Mouse (Mus musculus) T-helper 2 cell (primary cell): ENCODE measurements around the gene Olfr251.
"Not testable (repeated sequence)": the region's sequence is repeated elsewhere in the genome, so short reads cannot be mapped to it uniquely, and the experiment has no call there.

ENCODE experiments used
- in situ Hi-C: fragments of 300-600 bp; cut with MboI, MseI; formaldehyde crosslinking; loops from one replicate; pipeline ENCODE4 v1.15.1; 2025; ENCODE audit warnings: high pct_unique_total_duplicates

Olfr251 gene

DNA sequence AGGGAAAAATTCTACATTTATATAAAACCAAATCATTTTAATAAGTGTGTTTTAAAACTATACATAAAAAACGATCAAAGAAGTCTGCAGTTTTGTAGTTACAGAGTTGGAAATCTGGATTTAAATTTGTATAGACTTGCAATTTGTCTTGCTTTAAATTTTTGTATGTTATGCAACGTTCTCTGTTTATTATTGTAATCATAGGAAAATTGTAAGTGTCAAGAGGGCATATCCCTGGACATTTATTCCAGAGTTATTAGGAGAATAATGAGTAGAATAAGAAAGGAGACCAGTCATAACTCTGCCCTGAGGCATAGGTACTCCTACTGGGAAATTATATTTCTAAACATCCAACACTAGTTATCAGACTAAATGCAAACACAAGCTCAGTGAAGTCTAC is at the start of gene Olfr251:
Gene Olfr251 (plus strand): TSS at position 301 of the 400 bp plus-strand sequence.
- in situ Hi-C loops, result no loop called here

- in situ Hi-C loops, result no loop called here
These were observed 48.1 kb upstream of the Olfr251 start, which contains the start of gene Olfr25 for GRCm38 (mm10) chr9:38328760-38329159. Olfr25 (plus strand) TSS chr9:38329060.

- in situ Hi-C loops, result no loop called here
These were observed 28.8 kb upstream of the Olfr251 start, which contains the start of gene Olfr898 for GRCm38 (mm10) chr9:38348111-38348510. Olfr898 (plus strand) TSS chr9:38348411.

DNA sequence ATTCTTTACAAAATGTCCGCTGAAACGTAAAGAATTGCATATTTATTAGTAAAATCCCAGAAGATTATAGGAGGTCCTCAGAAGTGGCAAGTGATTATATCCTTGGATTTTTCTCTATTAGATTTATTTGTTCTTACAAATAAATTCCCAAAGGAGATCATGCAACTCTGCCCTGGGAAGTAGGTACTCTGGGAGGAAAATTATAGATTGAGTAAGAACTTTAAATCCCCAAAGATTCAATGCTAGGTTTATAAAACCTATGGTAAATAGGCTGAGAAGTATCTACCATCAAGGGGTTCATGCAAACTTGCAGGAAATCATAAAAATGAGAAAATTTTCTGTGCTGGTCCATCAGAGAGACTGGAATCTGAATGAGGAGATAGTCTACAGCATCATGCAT is 10.3 kb upstream of the Olfr251 start, which contains the start of gene Olfr250:
Gene Olfr250 (plus strand): TSS at position 301 of the 400 bp plus-strand sequence.
- in situ Hi-C loops, result loop anchor here (10.0 kb wide), 1 partner anchor 1668 kb away; no protein-coding TSS in a partner anchor

DNA sequence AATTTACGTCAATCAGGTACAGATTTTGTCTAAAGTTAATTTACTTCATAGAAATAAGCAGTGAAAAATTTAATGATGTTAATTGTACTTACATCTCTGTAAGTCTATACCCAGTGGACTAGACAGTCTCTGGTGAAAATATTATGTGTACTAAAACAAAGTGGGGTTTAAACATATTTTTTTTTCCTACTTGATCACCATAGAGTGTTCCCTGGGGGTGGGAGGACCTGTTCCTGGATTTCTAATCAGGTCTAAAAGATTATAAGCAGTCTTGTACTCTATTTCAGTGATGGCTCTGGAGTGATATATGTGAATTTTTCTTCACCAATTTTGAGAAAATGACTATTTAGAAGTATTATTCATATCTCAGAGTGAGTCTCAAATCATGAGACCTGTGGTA is 24.5 kb downstream of the Olfr251 start, which contains the start of gene Olfr147:
Gene Olfr147 (plus strand): TSS at position 301 of the 400 bp plus-strand sequence.
- in situ Hi-C loops, result no loop called here

GRCm38 (mm10) chr9:38407502-38407901 is 30.6 kb downstream of the Olfr251 start:
- in situ Hi-C loops, result not testable (repeated sequence)

DNA sequence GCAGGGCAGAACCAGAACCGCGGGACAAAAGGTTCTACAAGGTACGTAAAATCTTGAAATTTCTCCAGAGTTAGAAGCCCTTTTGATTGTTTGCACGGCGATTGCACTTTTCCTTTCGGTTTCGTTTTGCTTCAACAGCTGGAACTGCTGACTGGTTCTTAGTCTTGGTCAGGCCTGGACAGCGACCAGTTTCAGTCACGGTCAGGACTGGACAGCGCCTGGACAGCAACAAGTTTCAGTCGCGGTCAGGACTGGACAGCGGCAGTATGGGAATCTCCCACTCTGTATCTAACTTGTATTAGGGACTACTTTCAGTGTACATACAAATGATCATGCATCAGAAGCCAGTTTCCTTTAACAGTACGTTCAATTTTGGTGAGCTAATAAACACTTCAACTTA is 36.6 kb downstream of the Olfr251 start:
- in situ Hi-C loops, result not testable (repeated sequence)

GRCm38 (mm10) chr9:38423801-38424200 is 46.9 kb downstream of the Olfr251 start:
- in situ Hi-C loops, result no loop called here

DNA sequence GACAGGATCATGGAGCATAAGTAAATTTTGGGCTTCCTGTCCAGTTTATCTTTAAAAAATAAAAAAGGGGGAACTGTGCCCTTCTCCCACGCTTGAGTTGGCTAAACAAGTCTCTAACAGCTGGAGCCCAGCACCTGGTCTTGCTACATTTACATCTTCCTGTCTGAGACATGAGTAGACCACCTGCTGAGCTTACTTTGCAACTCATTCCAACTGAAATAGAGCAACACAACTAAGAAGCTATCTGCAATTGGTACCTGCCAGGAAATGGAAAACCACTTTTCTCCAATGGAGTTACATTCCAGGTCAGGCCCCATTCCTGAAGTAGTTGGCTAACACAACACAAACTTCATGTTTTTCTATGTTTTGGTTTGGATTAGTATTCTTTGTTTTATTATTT is 50.1 kb downstream of the Olfr251 start:
- in situ Hi-C loops, result no loop called here

DNA sequence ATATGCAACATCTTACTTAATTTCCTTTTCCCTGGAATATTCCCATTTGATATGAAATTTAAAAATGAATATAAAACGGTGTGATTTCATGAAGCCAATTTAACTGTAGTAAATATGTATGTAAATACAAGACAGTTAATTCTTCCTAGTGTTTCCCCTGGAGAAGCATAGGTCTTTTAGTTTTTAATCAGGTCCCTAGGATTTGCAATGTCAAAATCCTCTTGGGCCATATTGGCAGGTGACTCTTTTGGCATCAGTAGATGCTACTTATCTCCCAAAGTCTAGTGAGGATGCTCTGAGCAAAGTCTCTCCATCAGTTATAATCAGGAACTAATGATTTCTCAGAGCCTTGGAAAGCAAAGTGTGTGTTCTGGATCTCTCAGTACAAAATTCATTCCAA is 52.3 kb downstream of the Olfr251 start, which contains the start of gene Olfr901:
Gene Olfr901 (plus strand): TSS at position 301 of the 400 bp plus-strand sequence.
- in situ Hi-C loops, result no loop called here
